Mouse (Mus musculus) testis, adult 2 months (tissue): Measurements from ENCODE around the gene Vezt.

Experiments used
- CTCF ChIP-seq: fragments of 200-500 bp; IDR thresholded peaks from 2 replicates; pipeline ENCODE4 v1.5.1; 2012; ENCODE audit warnings: low read depth, mild to moderate bottlenecking, inconsistent platforms, low read length, moderate library complexity; ENCODE audit not compliant: control insufficient read depth, insufficient read depth, insufficient replicate concordance
- POLR2A ChIP-seq: fragments of 200-500 bp; IDR thresholded peaks from 2 replicates; pipeline ENCODE4 v1.6.1; 2012; ENCODE audit warnings: low read depth, mild to moderate bottlenecking, inconsistent platforms, low read length, moderate library complexity; ENCODE audit not compliant: control insufficient read depth

- no peak for TF ChIP-seq CTCF
- no peak for TF ChIP-seq POLR2A
Measured at GRCm38 (mm10) chr10:94059618-94060055, 24.0 kb upstream of the Vezt start.
